Comparison of ENCODE assay signal across 15 mouse cellular contexts in the genomic region with DNA sequence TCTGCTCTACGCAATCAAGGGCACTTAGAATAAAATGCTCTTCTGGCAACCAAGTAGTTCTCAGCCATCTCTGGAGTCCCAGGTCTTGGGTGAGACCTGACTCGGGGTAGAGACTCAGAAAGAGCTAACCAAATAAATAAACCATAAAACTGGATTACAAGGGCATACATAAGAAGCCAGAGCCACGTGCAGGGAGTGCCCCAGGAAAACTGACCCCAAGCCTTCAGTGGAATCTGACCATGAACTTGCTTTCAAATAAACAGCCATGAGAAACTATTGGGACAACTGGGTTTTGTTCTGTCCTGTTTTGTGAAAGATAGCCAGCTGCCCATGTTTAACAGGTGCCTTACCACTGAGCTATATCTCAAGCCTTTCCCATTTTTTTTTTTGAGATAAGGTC.
"Had no signal": no experiment of that assay in that cellular context is flagged by ENCODE, and none has a peak within 500 bp of the region (broad histone marks: within the 10 kb centered on the region; RNA-seq: fewer than 3 reads in every experiment).

No protein-coding gene starts in this region.

- H3K27me3 ChIP-seq: liver, embryonic 15.5 days; lung, embryonic 15.5 days; megakaryocyte, embryonic 14.5 days; midbrain, embryonic 15.5 days; neural tube, embryonic 13.5 days; stomach, embryonic 15.5 days had no signal

- H3K27ac ChIP-seq: hindbrain, embryonic 14.5 days; limb, embryonic 10.5 days; liver, embryonic 15.5 days; lung, embryonic 15.5 days; macrophage; midbrain, embryonic 15.5 days; neural tube, embryonic 13.5 days; stomach, embryonic 15.5 days had no signal

- H3K36me3 ChIP-seq: limb, embryonic 10.5 days; liver, embryonic 15.5 days; lung, embryonic 15.5 days; midbrain, embryonic 15.5 days; neural tube, embryonic 13.5 days; stomach, embryonic 15.5 days had no signal

- H3K4me2 ChIP-seq: hindbrain, embryonic 14.5 days; liver, embryonic 15.5 days; lung, embryonic 15.5 days; midbrain, embryonic 11.5 days; midbrain, embryonic 15.5 days; neural tube, embryonic 13.5 days; stomach, embryonic 15.5 days had no signal

- ATAC-seq: midbrain, embryonic 15.5 days had no signal

- H3K4me1 ChIP-seq: lung, embryonic 15.5 days; midbrain, embryonic 15.5 days; neural tube, embryonic 13.5 days; stomach, embryonic 15.5 days had no signal

- H3K9ac ChIP-seq: hindbrain, embryonic 14.5 days; liver, embryonic 15.5 days; lung, embryonic 15.5 days; midbrain, embryonic 15.5 days; neural tube, embryonic 13.5 days; stomach, embryonic 15.5 days had no signal

- H3K4me3 ChIP-seq: limb, embryonic 10.5 days; liver, embryonic 15.5 days; lung, embryonic 15.5 days; megakaryocyte, embryonic 14.5 days; midbrain, embryonic 15.5 days; neural tube, embryonic 13.5 days; stomach, embryonic 15.5 days had no signal

- H3K9me3 ChIP-seq: limb, embryonic 10.5 days; liver, embryonic 15.5 days; lung, embryonic 15.5 days; megakaryocyte, embryonic 14.5 days; midbrain, embryonic 15.5 days; neural tube, embryonic 13.5 days; stomach, embryonic 15.5 days had no signal

- DNase-seq: layer of hippocampus, adult 9-11 months; layer of hippocampus, postnatal 36 days; right cerebral cortex, postnatal 4 days; thymus, adult 2 months; thymus, postnatal 25 days had no signal
